Mouse (Mus musculus) ES-E14 (cell line): ENCODE measurements around the gene Efr3b.

Experiments used
- CHD2 ChIP-seq: IDR thresholded peaks from 2 replicates; pipeline ENCODE4 v1.6.1; 2014; ENCODE audit warnings: mild to moderate bottlenecking, low read depth, low read length, inconsistent platforms
- HCFC1 ChIP-seq: IDR thresholded peaks from 2 replicates; pipeline ENCODE4 v1.6.1; 2012; ENCODE audit warnings: low read length, inconsistent platforms, borderline replicate concordance; ENCODE audit not compliant: insufficient read depth
- MAFK ChIP-seq: IDR thresholded peaks from 2 replicates; pipeline ENCODE4 v1.6.1; 2014; ENCODE audit warnings: mild to moderate bottlenecking, low read depth, low read length, inconsistent platforms; ENCODE audit not compliant: insufficient read depth
- ZC3H11A ChIP-seq: IDR thresholded peaks from 2 replicates; pipeline ENCODE4 v1.6.1; 2012; ENCODE audit warnings: low read depth, mild to moderate bottlenecking, inconsistent platforms, low read length, borderline replicate concordance

DNA sequence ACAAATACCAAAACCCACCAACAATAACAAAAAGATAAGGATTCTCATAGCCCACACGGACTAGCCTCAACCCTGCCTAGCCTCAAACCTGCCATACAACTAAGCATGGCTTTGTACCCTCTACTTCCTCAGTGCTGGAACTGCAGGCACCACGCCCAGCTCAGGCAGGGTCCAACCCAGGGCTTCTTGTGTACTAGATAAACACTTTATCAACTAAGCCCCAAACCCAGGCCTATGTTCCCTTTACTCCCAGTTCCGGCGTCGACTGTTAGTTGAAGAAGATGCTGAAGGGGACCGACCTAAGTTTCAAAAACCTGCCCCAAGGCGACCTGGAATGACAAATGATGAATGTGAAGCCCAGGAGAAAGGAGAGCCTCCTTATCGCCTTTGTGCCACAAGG, 27.2 kb upstream of the Efr3b start:
- TF ChIP-seq HCFC1, result no peak
- TF ChIP-seq ZC3H11A, result no peak
- no peak for TF ChIP-seq MAFK
- no peak for TF ChIP-seq CHD2
